Mouse (Mus musculus): ENCODE results near the gene Araf. TPM values are rescaled to one million over a fixed set of nuclear protein-coding genes. Genes with fewer than 3 reads are reported as not detected.
"Not testable (repeated sequence)": the region's sequence is repeated elsewhere in the genome, so short reads cannot be mapped to it uniquely, and the experiment has no call there.

Gene Araf
- total RNA-seq (2021), result 100 to 1,000 TPM; 191 to 196 TPM
- long read RNA-seq, transcript Araf-202 (6 exons, 1,520 nt), result major isoform, 122 of 232 reads
- long read RNA-seq, partial matches to known transcripts, result 51 of 232 reads
- long read RNA-seq, other reads (novel, unspliced or antisense), result 49 of 232 reads

GRCm38 (mm10) chrX:20797681-20798080 is at the start of gene Araf:
Araf (plus strand) TSS chrX:20797814.
- no peak for DNase-seq (ENCODE audit: low spot score in 2 of 2)

- no peak for DNase-seq (ENCODE audit: low spot score in 2 of 2)
These were observed 48.8 kb upstream of the Araf start for GRCm38 (mm10) chrX:20748829-20749228.

- no peak for DNase-seq (ENCODE audit: low spot score in 2 of 2)
These were observed 36.4 kb upstream of the Araf start for GRCm38 (mm10) chrX:20761201-20761600.

GRCm38 (mm10) chrX:20770697-20771381 is 26.8 kb upstream of the Araf start:
- DNase-seq (ENCODE audit: low spot score in 2 of 2), result peak; percentile 78 to 85

- DNase-seq (ENCODE audit: low spot score in 2 of 2), result no peak
These were observed 25.9 kb upstream of the Araf start for GRCm38 (mm10) chrX:20771666-20772065.

- DNase-seq (ENCODE audit: low spot score in 2 of 2), result no peak
These were observed 22.2 kb upstream of the Araf start for GRCm38 (mm10) chrX:20775271-20776016.

- no peak for DNase-seq (ENCODE audit: low spot score in 2 of 2)
These were observed 20.0 kb upstream of the Araf start for GRCm38 (mm10) chrX:20777619-20778018.

- no peak for DNase-seq (ENCODE audit: low spot score in 2 of 2)
These were observed 10.3 kb upstream of the Araf start for GRCm38 (mm10) chrX:20787309-20787708.

- no peak for DNase-seq (ENCODE audit: low spot score in 2 of 2)
These were observed 5.2 kb upstream of the Araf start for GRCm38 (mm10) chrX:20792417-20792816.

- no peak for DNase-seq (ENCODE audit: low spot score in 2 of 2)
These were observed 4.4 kb upstream of the Araf start for GRCm38 (mm10) chrX:20793230-20793629.

GRCm38 (mm10) chrX:20794229-20794628 is 3.4 kb upstream of the Araf start:
- no peak for DNase-seq (ENCODE audit: low spot score in 2 of 2)

- DNase-seq (ENCODE audit: low spot score in 2 of 2), result peak; percentile 67 to 80
These were observed 655 bp downstream of the Araf start for GRCm38 (mm10) chrX:20798141-20798796.

GRCm38 (mm10) chrX:20798797-20799147 is 1.2 kb downstream of the Araf start:
- DNase-seq (ENCODE audit: low spot score in 2 of 2), result no peak

- no peak for DNase-seq (ENCODE audit: low spot score in 2 of 2)
These were observed 3.8 kb downstream of the Araf start for GRCm38 (mm10) chrX:20801456-20801855.

GRCm38 (mm10) chrX:20804301-20804700 is 6.7 kb downstream of the Araf start:
- DNase-seq (ENCODE audit: low spot score in 2 of 2), result not testable (repeated sequence)

- DNase-seq (ENCODE audit: low spot score in 2 of 2), result no peak
These were observed 8.7 kb downstream of the Araf start for GRCm38 (mm10) chrX:20806295-20806694.

GRCm38 (mm10) chrX:20816974-20817373 is 19.4 kb downstream of the Araf start:
- DNase-seq (ENCODE audit: low spot score in 2 of 2), result peak in 1 of 2 experiments; percentile 14

- DNase-seq (ENCODE audit: low spot score in 2 of 2), result peak; percentile 79 to 86
These were observed 21.6 kb downstream of the Araf start for GRCm38 (mm10) chrX:20819204-20819628.

GRCm38 (mm10) chrX:20819708-20820426 is 22.3 kb downstream of the Araf start:
- peak; percentile 46 to 56 for DNase-seq (ENCODE audit: low spot score in 2 of 2)

GRCm38 (mm10) chrX:20828934-20829333 is 31.3 kb downstream of the Araf start:
- peak; percentile 37 to 47 for DNase-seq (ENCODE audit: low spot score in 2 of 2)

- DNase-seq (ENCODE audit: low spot score in 2 of 2), result no peak
These were observed 49.6 kb downstream of the Araf start for GRCm38 (mm10) chrX:20847232-20847631.

Measured in layer of hippocampus, postnatal 10 days (tissue).